Mouse (Mus musculus) gastrocnemius, adult 18-20 months (tissue): ENCODE measurements at regions not wholly inside any gene's neighbourhood (a gene's known extent, or its start where the extent isn't known, plus 50 kb on each side); places are given as distances from the start of the nearest gene placed in this dataset.

Source experiments
- DNase-seq: peaks from one replicate; pipeline ENCODE4 v3.0.0; 2021; ENCODE audit warnings: low spot score

- DNase-seq = no peak
Measured at GRCm38 (mm10) chr1:75833071-75833830, 287.2 kb downstream of the Slc4a3 start.

- no peak for DNase-seq
Measured at GRCm38 (mm10) chr1:75834361-75834760, 288.3 kb downstream of the Slc4a3 start.

- no peak for DNase-seq
Measured at GRCm38 (mm10) chr1:75839551-75840223, 293.6 kb downstream of the Slc4a3 start.

- no peak for DNase-seq
Measured at GRCm38 (mm10) chr1:75842396-75842795, 296.3 kb downstream of the Slc4a3 start.

GRCm38 (mm10) chr1:75843326-75843725 is 297.3 kb downstream of the Slc4a3 start:
- no peak for DNase-seq

- DNase-seq = no peak
Measured at GRCm38 (mm10) chr1:75844123-75844522, 298.1 kb downstream of the Slc4a3 start.

- no peak for DNase-seq
Measured at GRCm38 (mm10) chr1:75844529-75844928, 298.5 kb downstream of the Slc4a3 start.

GRCm38 (mm10) chr1:75844981-75845380 is 298.9 kb downstream of the Slc4a3 start:
- no peak for DNase-seq

- no peak for DNase-seq
Measured at GRCm38 (mm10) chr1:75845771-75846535, 299.9 kb downstream of the Slc4a3 start.

GRCm38 (mm10) chr1:75847681-75848080 is 301.6 kb downstream of the Slc4a3 start:
- DNase-seq = no peak

GRCm38 (mm10) chr1:75848436-75848835 is 302.4 kb downstream of the Slc4a3 start:
- DNase-seq = no peak

- DNase-seq = no peak
Measured at GRCm38 (mm10) chr1:75850131-75850530, 304.1 kb downstream of the Slc4a3 start.

GRCm38 (mm10) chr1:75858551-75859255 is 312.6 kb downstream of the Slc4a3 start:
- no peak for DNase-seq

GRCm38 (mm10) chr1:75862757-75863156 is 316.7 kb downstream of the Slc4a3 start:
- no peak for DNase-seq

- DNase-seq = no peak
Measured at GRCm38 (mm10) chr1:75866556-75866955, 320.5 kb downstream of the Slc4a3 start.

GRCm38 (mm10) chr1:75869414-75869813 is 323.3 kb downstream of the Slc4a3 start:
- no peak for DNase-seq

GRCm38 (mm10) chr1:75869846-75870245 is 323.8 kb downstream of the Slc4a3 start:
- DNase-seq = no peak

GRCm38 (mm10) chr1:75873911-75874310 is 327.8 kb downstream of the Slc4a3 start:
- DNase-seq = no peak

GRCm38 (mm10) chr1:75877209-75877608 is 331.1 kb downstream of the Slc4a3 start:
- DNase-seq = no peak

GRCm38 (mm10) chr1:75885632-75886031 is 339.6 kb downstream of the Slc4a3 start:
- DNase-seq = no peak

- no peak for DNase-seq
Measured at GRCm38 (mm10) chr1:75888499-75889208, 342.6 kb downstream of the Slc4a3 start.
